Mouse (Mus musculus) stomach, postnatal 0 days (tissue): ENCODE measurements around the gene B9d2.

ENCODE experiments used
- CTCF ChIP-seq: IDR thresholded peaks from 2 replicates; pipeline ENCODE4 v1.5.1; 2016; ENCODE audit warnings: antibody characterized with exemption, low read depth, mild to moderate bottlenecking, moderate library complexity
- EP300 ChIP-seq: optimal IDR thresholded peaks from 2 replicates; pipeline ENCODE3; 2016; ENCODE audit warnings: antibody characterized with exemption

GRCm38 (mm10) chr7:25679971-25680370 is 609 bp upstream of the B9d2 start:
- TF ChIP-seq CTCF (peak; percentile 50), EP300 (no peak)
